Mouse (Mus musculus): ENCODE results near the gene Xrcc2. TPM values are rescaled to one million over a fixed set of nuclear protein-coding genes. Genes with fewer than 3 reads are reported as not detected.

The Xrcc2 gene
- polyA plus RNA-seq, 1 experiment from 2014 or later, result 3.6 TPM

- Histone ChIP-seq H3K36me3 (ENCODE audit: control insufficient read depth, insufficient read depth, low read length) (peaks cover 31% of the 10 kb centered on the region; the same call in 1 of the 2 replicates), H3K27ac (replicated peaks; ENCODE audit: low read depth, low read length) (no peak overlapping the region), H3K9me3 (ENCODE audit: control insufficient read depth, low read length) (no peaks in the 10 kb centered on the region), H3K9ac (ENCODE audit: low read depth, low read length) (no peak overlapping the region), H3K4me2 (ENCODE audit: low read depth, low read length) (no peak overlapping the region), H3K4me1 (ENCODE audit: control insufficient read depth, insufficient read depth, low read length) (no peaks in the 10 kb centered on the region), H3K27me3 (replicated peaks; ENCODE audit: control insufficient read depth, insufficient read depth, low read length) (no peaks in the 10 kb centered on the region), H3K4me3 (ENCODE audit: low read depth, low read length) (no peak overlapping the region)
- 0 out of 2 replicates have a peak, but pooled peaks have one; percentile 41 for ATAC-seq (ENCODE audit: low read depth)
- WGBS, result 79% methylated on average over 7 of the region's 7 CpGs
- DNase-seq (ENCODE audit: low spot score), result peak; percentile 40
Observed at GRCm38 (mm10) chr5:25697941-25698340, 7.7 kb downstream of the Xrcc2 start.

GRCm38 (mm10) chr5:25696256-25696655 is 9.4 kb downstream of the Xrcc2 start:
- H3K9ac ChIP-seq (ENCODE audit: low read depth, low read length), result no peak overlapping the region
- WGBS, result 91% methylated on average over 7 of the region's 7 CpGs
- peaks cover 31% of the 10 kb centered on the region; the same call in 1 of the 2 replicates for H3K36me3 ChIP-seq (ENCODE audit: control insufficient read depth, insufficient read depth, low read length)
- no peaks in the 10 kb centered on the region for H3K4me1 ChIP-seq (ENCODE audit: control insufficient read depth, insufficient read depth, low read length)
- no peak overlapping the region for H3K27ac ChIP-seq (replicated peaks; ENCODE audit: low read depth, low read length)
- no peaks in the 10 kb centered on the region for H3K27me3 ChIP-seq (replicated peaks; ENCODE audit: control insufficient read depth, insufficient read depth, low read length)
- no peak overlapping the region for H3K4me2 ChIP-seq (ENCODE audit: low read depth, low read length)
- H3K9me3 ChIP-seq (ENCODE audit: control insufficient read depth, low read length), result no peaks in the 10 kb centered on the region
- DNase-seq (ENCODE audit: low spot score) (no peak), ATAC-seq (ENCODE audit: low read depth) (no peak)
- no peak overlapping the region for H3K4me3 ChIP-seq (ENCODE audit: low read depth, low read length)

GRCm38 (mm10) chr5:25695786-25696185 is 9.8 kb downstream of the Xrcc2 start:
- peak; percentile 80 for ATAC-seq (ENCODE audit: low read depth)
- Histone ChIP-seq H3K27ac (replicated peaks; ENCODE audit: low read depth, low read length) (no peak overlapping the region), H3K27me3 (replicated peaks; ENCODE audit: control insufficient read depth, insufficient read depth, low read length) (no peaks in the 10 kb centered on the region), H3K9ac (ENCODE audit: low read depth, low read length) (no peak overlapping the region), H3K36me3 (ENCODE audit: control insufficient read depth, insufficient read depth, low read length) (peaks cover 31% of the 10 kb centered on the region; the same call in 1 of the 2 replicates), H3K4me2 (ENCODE audit: low read depth, low read length) (no peak overlapping the region), H3K9me3 (ENCODE audit: control insufficient read depth, low read length) (no peaks in the 10 kb centered on the region), H3K4me3 (ENCODE audit: low read depth, low read length) (no peak overlapping the region), H3K4me1 (ENCODE audit: control insufficient read depth, insufficient read depth, low read length) (no peaks in the 10 kb centered on the region)
- peak; percentile 63 for DNase-seq (ENCODE audit: low spot score)
- 76% methylated on average over 6 of the region's 6 CpGs for WGBS

GRCm38 (mm10) chr5:25671696-25672520 is 33.7 kb downstream of the Xrcc2 start:
- ATAC-seq (ENCODE audit: low read depth) (peak; percentile 71), DNase-seq (ENCODE audit: low spot score) (peak; percentile 70)
- H3K9ac ChIP-seq (ENCODE audit: low read depth, low read length), result no peak overlapping the region
- no peaks in the 10 kb centered on the region for H3K27me3 ChIP-seq (replicated peaks; ENCODE audit: control insufficient read depth, insufficient read depth, low read length)
- H3K4me3 ChIP-seq (ENCODE audit: low read depth, low read length), result peak overlapping the region; percentile 12; the same call in 1 of the 2 replicates
- no peaks in the 10 kb centered on the region; the same call in 1 of the 2 replicates for H3K4me1 ChIP-seq (ENCODE audit: control insufficient read depth, insufficient read depth, low read length)
- no peaks in the 10 kb centered on the region for H3K9me3 ChIP-seq (ENCODE audit: control insufficient read depth, low read length)
- peak overlapping the region; percentile 58; the same call in 1 of the 2 replicates for H3K27ac ChIP-seq (replicated peaks; ENCODE audit: low read depth, low read length)
- peak overlapping the region; percentile 42 for H3K4me2 ChIP-seq (ENCODE audit: low read depth, low read length)
- H3K36me3 ChIP-seq (ENCODE audit: control insufficient read depth, insufficient read depth, low read length), result no peaks in the 10 kb centered on the region
- WGBS, result 78% methylated on average over 31 of the region's 31 CpGs

- ATAC-seq (ENCODE audit: low read depth) (no peak), DNase-seq (ENCODE audit: low spot score) (no peak)
- Histone ChIP-seq H3K27me3 (replicated peaks; ENCODE audit: control insufficient read depth, insufficient read depth, low read length) (no peaks in the 10 kb centered on the region), H3K4me1 (ENCODE audit: control insufficient read depth, insufficient read depth, low read length) (peaks cover 4% of the 10 kb centered on the region; the same call in 1 of the 2 replicates), H3K27ac (replicated peaks; ENCODE audit: low read depth, low read length) (0 out of 2 replicates have a peak overlapping the region, but pooled peaks have one; percentile 2), H3K4me2 (ENCODE audit: low read depth, low read length) (0 out of 2 replicates have a peak overlapping the region, but pooled peaks have one; percentile 42), H3K9me3 (ENCODE audit: control insufficient read depth, low read length) (no peaks in the 10 kb centered on the region), H3K36me3 (ENCODE audit: control insufficient read depth, insufficient read depth, low read length) (no peaks in the 10 kb centered on the region), H3K4me3 (ENCODE audit: low read depth, low read length) (no peak overlapping the region), H3K9ac (ENCODE audit: low read depth, low read length) (no peak overlapping the region)
- WGBS, result 42% methylated on average over 3 of the region's 3 CpGs
Observed at GRCm38 (mm10) chr5:25671051-25671450, 34.6 kb downstream of the Xrcc2 start.

- no peaks in the 10 kb centered on the region for H3K36me3 ChIP-seq (ENCODE audit: control insufficient read depth, insufficient read depth, low read length)
- ATAC-seq (ENCODE audit: low read depth), result no peak
- H3K9ac ChIP-seq (ENCODE audit: low read depth, low read length), result no peak overlapping the region
- no peak overlapping the region for H3K4me2 ChIP-seq (ENCODE audit: low read depth, low read length)
- H3K27me3 ChIP-seq (replicated peaks; ENCODE audit: control insufficient read depth, insufficient read depth, low read length), result no peaks in the 10 kb centered on the region
- no peak overlapping the region for H3K4me3 ChIP-seq (ENCODE audit: low read depth, low read length)
- 82% methylated on average over 9 of the region's 9 CpGs for WGBS
- H3K4me1 ChIP-seq (ENCODE audit: control insufficient read depth, insufficient read depth, low read length), result peaks cover 4% of the 10 kb centered on the region; the same call in 1 of the 2 replicates
- no peaks in the 10 kb centered on the region for H3K9me3 ChIP-seq (ENCODE audit: control insufficient read depth, low read length)
- H3K27ac ChIP-seq (replicated peaks; ENCODE audit: low read depth, low read length), result no peak overlapping the region
- DNase-seq (ENCODE audit: low spot score), result no peak
Observed at GRCm38 (mm10) chr5:25668306-25668705, 37.3 kb downstream of the Xrcc2 start.

- H3K4me2 ChIP-seq (ENCODE audit: low read depth, low read length), result no peak overlapping the region
- peaks cover 4% of the 10 kb centered on the region; the same call in 1 of the 2 replicates for H3K4me1 ChIP-seq (ENCODE audit: control insufficient read depth, insufficient read depth, low read length)
- H3K36me3 ChIP-seq (ENCODE audit: control insufficient read depth, insufficient read depth, low read length), result no peaks in the 10 kb centered on the region
- no peak overlapping the region for H3K9ac ChIP-seq (ENCODE audit: low read depth, low read length)
- WGBS, result 64% methylated on average over 9 of the region's 9 CpGs
- no peaks in the 10 kb centered on the region for H3K9me3 ChIP-seq (ENCODE audit: control insufficient read depth, low read length)
- H3K27ac ChIP-seq (replicated peaks; ENCODE audit: low read depth, low read length), result no peak overlapping the region; the same call in 1 of the 2 replicates
- DNase-seq (ENCODE audit: low spot score) (no peak), ATAC-seq (ENCODE audit: low read depth) (no peak)
- no peak overlapping the region for H3K4me3 ChIP-seq (ENCODE audit: low read depth, low read length)
- H3K27me3 ChIP-seq (replicated peaks; ENCODE audit: control insufficient read depth, insufficient read depth, low read length), result no peaks in the 10 kb centered on the region
Observed at GRCm38 (mm10) chr5:25666684-25667083, 38.9 kb downstream of the Xrcc2 start.

GRCm38 (mm10) chr5:25666108-25666507 is 39.5 kb downstream of the Xrcc2 start:
- Histone ChIP-seq H3K36me3 (ENCODE audit: control insufficient read depth, insufficient read depth, low read length) (no peaks in the 10 kb centered on the region), H3K4me3 (ENCODE audit: low read depth, low read length) (no peak overlapping the region), H3K9ac (ENCODE audit: low read depth, low read length) (no peak overlapping the region), H3K27me3 (replicated peaks; ENCODE audit: control insufficient read depth, insufficient read depth, low read length) (no peaks in the 10 kb centered on the region), H3K4me2 (ENCODE audit: low read depth, low read length) (no peak overlapping the region), H3K27ac (replicated peaks; ENCODE audit: low read depth, low read length) (no peak overlapping the region; the same call in 1 of the 2 replicates), H3K9me3 (ENCODE audit: control insufficient read depth, low read length) (no peaks in the 10 kb centered on the region), H3K4me1 (ENCODE audit: control insufficient read depth, insufficient read depth, low read length) (peaks cover 4% of the 10 kb centered on the region; the same call in 1 of the 2 replicates)
- DNase-seq (ENCODE audit: low spot score), result peak; percentile 86
- 29% methylated on average over 4 of the region's 4 CpGs for WGBS
- ATAC-seq (ENCODE audit: low read depth), result peak; percentile 85

Data from embryonic facial prominence, embryonic 14.5 days (tissue).